Mouse (Mus musculus) thymus, postnatal 0 days (tissue): ENCODE data around the gene Ift172. TPM values are rescaled to one million over a fixed set of nuclear protein-coding genes. Genes with fewer than 3 reads are reported as not detected.

ENCODE experiments used
- DNase-seq: peaks from one replicate; pipeline ENCODE4 v3.0.0-alpha.2; 2015; ENCODE audit warnings: low spot score
- polyA plus RNA-seq: library from polyadenylated mRNA; unstranded; fragments of >200 nt; fragmentation: Nextera tagmentation; extraction: Ambion mirVana; gene quantifications from 2 replicates; pipeline ENCODE4 v1.2.1, GENCODE M21; 2015

Gene Ift172
- 10.6 and 12.9 TPM in 2 replicates for polyA plus RNA-seq

GRCm38 (mm10) chr5:31290521-31291360 lies at the start of gene Ift172:
Ift172 (minus strand) TSS chr5:31291116.
- peak; percentile 98 for DNase-seq

GRCm38 (mm10) chr5:31328255-31328654 lies 37.3 kb upstream of the Ift172 start:
- peak; percentile 53 for DNase-seq

GRCm38 (mm10) chr5:31326850-31327249 lies 35.9 kb upstream of the Ift172 start:
- peak; percentile 36 for DNase-seq

GRCm38 (mm10) chr5:31324085-31324484 lies 33.2 kb upstream of the Ift172 start:
- DNase-seq: no peak

GRCm38 (mm10) chr5:31322776-31323175 lies 31.9 kb upstream of the Ift172 start:
- DNase-seq: no peak

GRCm38 (mm10) chr5:31312806-31313205 lies 21.9 kb upstream of the Ift172 start:
- peak; percentile 36 for DNase-seq

- no peak for DNase-seq
Observed at GRCm38 (mm10) chr5:31303093-31303492, 12.2 kb upstream of the Ift172 start.

- DNase-seq: no peak
Observed at GRCm38 (mm10) chr5:31301866-31302265, 10.9 kb upstream of the Ift172 start.

GRCm38 (mm10) chr5:31298486-31298885 lies 7.6 kb upstream of the Ift172 start:
- DNase-seq: no peak

GRCm38 (mm10) chr5:31297981-31298380 lies 7.1 kb upstream of the Ift172 start:
- DNase-seq: no peak

- no peak for DNase-seq
Observed at GRCm38 (mm10) chr5:31297047-31297757, 6.3 kb upstream of the Ift172 start, which contains the start of gene Gckr. Gckr (plus strand) TSS chr5:31297443.

- DNase-seq: no peak
Observed at GRCm38 (mm10) chr5:31295606-31296141, 4.8 kb upstream of the Ift172 start, which contains the start of gene Fndc4. Fndc4 (minus strand) TSS chr5:31296080.

- DNase-seq: no peak
Observed at GRCm38 (mm10) chr5:31294964-31295605, 4.2 kb upstream of the Ift172 start.

- no peak for DNase-seq
Observed at GRCm38 (mm10) chr5:31291361-31291688, 409 bp upstream of the Ift172 start.

GRCm38 (mm10) chr5:31289626-31290230 lies 1.2 kb downstream of the Ift172 start:
- no peak for DNase-seq

GRCm38 (mm10) chr5:31288655-31289054 lies 2.3 kb downstream of the Ift172 start:
- DNase-seq: no peak

- no peak for DNase-seq
Observed at GRCm38 (mm10) chr5:31288225-31288624, 2.7 kb downstream of the Ift172 start.

GRCm38 (mm10) chr5:31279245-31279988 lies 11.5 kb downstream of the Ift172 start:
- DNase-seq: no peak

GRCm38 (mm10) chr5:31273018-31273417 lies 17.9 kb downstream of the Ift172 start:
- DNase-seq: no peak

- no peak for DNase-seq
Observed at GRCm38 (mm10) chr5:31267686-31268085, 23.2 kb downstream of the Ift172 start.
